Mouse (Mus musculus) heart, adult 8-10 months (tissue): ENCODE results near the gene Nosip. TPM values are rescaled to one million over a fixed set of nuclear protein-coding genes. Genes with fewer than 3 reads are reported as not detected.
"Not testable (repeated sequence)": the region's sequence is repeated elsewhere in the genome, so short reads cannot be mapped to it uniquely, and the experiment has no call there.

Source experiments
- DNase-seq: peaks from one replicate; pipeline ENCODE4 v3.0.0; 2022; ENCODE audit warnings: low spot score
- microRNA-seq: library from miRNA; unstranded; fragments of <30 nt; microRNA quantifications from one replicate; pipeline ENCODE4 v1.2.0, GENCODE M21; 2022
- total RNA-seq, 4 experiments: library from RNA; stranded (reverse); gene quantifications; 2 replicates each; pipeline ENCODE4 v1.2.4; 2022

Gene Nosip
- total RNA-seq, 4 experiments from 2014 or later = 30.6 to 33.8 (median 32.7) TPM

GRCm38 (mm10) chr7:45112529-45112928 lies 50.3 kb downstream of the Nosip start:
- no peak for DNase-seq

- no peak for DNase-seq
These were observed 51.2 kb downstream of the Nosip start for GRCm38 (mm10) chr7:45113476-45113875.

DNA sequence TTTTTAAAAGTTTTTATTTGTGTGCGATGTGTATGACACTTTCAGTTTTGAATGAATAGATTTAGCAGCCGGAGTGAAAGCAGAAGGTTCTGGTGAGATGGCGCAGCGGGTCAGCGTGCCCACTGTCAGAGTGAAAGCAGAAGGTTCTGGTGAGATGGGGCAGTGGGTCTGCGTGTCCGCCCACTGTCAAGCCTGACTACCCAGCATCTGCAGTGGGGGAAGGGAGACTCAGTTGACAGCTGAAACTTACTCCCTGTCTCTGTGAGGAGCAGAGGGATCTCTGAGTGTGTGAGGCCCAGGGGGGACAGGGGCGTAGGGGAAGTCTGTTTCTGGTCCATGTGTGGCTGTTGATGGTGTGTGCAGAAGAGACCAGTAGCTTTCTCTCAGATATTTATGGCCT lies 55.3 kb downstream of the Nosip start:
- DNase-seq = no peak

GRCm38 (mm10) chr7:45118336-45118735 lies 56.1 kb downstream of the Nosip start:
- DNase-seq = no peak

DNA sequence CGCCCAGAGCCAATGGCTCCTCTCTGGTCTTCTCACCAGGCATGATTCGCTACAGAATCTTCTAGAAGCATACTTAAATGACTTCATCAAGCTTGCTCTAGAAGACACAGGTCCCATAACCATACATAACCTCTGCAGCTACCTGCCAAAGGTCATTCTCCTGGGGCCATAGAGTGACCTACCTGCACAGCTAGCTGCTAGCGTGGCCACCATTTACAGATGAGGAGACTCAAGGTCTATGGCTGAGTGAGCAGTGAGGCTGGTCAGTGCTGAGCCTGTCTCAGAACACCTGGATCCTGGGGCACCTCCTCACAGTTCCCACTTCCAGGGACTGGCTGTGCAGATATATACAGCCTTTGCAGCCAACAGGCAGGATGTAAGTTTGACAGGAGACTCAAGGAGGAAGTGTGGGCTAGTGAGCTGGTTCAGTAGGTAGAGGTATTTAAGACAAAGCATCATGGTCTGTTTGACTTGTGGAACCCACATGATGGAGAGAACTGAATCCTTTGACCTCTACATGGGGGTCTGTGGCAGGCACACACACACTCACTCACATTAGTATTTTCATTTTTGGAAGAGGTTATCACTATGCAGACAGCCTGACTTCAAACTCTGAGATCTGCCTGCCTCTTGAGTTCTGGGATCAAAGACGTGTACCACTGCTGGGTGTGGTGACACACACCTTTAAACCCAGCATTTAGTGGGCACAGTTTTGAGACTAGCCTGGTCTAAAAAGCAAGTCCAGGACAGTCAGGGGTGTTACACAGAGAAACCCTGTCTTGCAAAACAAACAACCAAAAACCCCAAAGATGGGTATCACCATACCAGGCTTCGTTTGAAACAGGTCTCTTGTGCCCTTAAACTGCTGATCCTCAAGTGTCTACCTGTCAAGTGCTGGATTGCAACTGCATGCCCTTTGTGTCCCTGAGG lies 57.8 kb downstream of the Nosip start:
- no peak for DNase-seq

DNA sequence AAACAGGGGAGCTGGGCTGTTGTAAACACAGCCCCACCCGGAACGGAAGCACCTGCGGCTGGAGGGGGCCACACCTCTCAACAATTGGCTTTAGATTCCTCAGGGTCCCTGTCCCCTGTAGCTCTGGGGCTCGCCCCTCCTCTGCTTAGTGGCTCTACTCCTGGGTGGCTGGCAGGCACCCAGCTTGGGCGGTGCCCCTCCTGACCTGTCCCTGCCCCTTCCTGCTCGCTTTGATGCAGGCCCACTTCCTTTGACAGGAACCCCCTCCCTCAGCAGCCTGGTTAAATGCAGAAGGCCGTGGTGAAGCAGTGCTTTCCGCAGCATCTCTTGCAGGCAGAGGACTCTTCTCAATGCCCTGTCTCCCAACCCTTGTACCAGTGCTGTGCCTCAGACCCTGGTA lies 59.2 kb downstream of the Nosip start:
- peak; percentile 72 for DNase-seq

DNA sequence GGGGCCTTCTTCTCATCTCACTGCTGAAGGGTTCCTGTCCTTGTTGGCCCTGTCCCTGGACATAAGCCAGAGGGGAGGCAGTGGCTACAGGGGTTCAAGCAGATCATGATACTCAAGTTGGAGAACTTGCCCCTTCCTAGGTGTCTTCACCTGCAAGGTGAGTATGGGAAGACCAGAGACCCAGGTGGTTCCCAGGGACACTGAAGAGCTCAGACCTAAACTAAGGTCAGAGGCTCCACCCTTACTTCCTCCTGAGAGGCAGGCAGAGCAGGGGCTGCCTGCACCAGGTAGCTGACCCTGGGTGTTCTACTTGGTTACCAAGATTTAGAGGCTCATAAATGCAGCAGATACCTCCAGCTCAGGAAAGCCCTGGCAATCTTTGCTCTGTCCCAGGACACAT lies 59.7 kb downstream of the Nosip start:
- no peak for DNase-seq

- DNase-seq = no peak
These were observed 60.4 kb downstream of the Nosip start for GRCm38 (mm10) chr7:45122561-45123185.

DNA sequence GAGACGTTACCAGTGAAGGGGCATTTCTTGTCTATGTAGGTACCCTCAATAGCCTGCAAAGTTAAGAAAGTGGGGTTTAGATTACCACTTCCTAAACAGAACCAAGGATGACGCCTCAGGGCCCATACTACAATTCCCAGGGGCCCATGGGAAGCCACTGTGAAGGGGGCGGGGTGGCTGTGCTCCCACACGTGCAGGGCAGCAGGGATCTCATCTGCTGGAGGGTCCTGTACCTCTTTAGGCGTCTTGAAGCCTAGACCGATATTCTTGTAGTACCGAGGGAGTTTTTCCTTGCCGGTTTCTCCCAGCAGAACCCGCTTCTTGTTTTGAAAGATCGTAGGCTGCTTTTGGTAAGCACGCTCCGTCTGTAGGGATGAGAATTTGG lies 60.9 kb downstream of the Nosip start:
- no peak for DNase-seq

GRCm38 (mm10) chr7:45124224-45125143 lies 62.3 kb downstream of the Nosip start, which contains the start of gene Rps11:
TSS of gene Rps11 (minus strand) at chr7:45124439.
- peak; percentile 99 for DNase-seq

DNA sequence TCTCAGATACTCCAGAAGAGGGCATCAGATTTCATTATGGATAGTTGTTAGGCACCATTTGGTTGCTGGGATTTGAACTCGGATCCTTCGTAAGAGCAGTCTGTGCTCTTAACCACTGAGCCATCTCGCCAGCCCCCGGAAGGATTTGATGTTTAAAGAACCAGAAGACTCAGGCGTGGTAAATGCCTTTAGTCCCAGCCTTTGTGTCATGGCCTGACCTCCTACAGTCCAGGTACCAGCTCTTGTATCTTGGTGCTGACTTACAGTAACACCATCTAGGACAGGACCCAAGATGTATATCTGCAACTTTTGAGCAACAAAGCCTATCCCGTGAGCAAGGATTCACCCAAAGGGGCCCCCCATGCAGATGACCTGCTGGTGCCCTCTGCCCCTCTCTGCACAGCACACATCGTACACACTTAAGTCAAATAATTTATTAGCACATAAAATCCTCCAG lies 62.9 kb downstream of the Nosip start:
- no peak for DNase-seq

DNA sequence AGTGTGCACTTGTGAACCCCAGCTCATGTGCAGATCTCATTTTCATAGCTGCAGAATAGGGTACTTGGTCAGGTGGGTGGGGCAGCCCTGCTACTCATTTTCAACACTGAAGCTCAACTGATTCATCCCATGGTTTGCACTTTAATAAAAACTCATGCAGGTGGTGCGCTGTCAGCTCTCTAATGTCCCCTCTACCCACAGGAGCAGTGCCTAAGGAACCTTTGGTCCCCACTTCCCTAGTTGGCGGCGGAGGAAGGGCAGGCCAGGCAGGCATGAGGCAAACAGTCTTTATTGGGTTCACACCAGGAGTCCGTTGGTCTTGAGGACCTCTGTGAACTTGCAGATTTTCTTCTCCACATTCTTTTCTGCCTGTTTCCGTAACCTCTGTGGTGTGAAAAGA lies 63.4 kb downstream of the Nosip start:
- not testable (repeated sequence) for DNase-seq

DNA sequence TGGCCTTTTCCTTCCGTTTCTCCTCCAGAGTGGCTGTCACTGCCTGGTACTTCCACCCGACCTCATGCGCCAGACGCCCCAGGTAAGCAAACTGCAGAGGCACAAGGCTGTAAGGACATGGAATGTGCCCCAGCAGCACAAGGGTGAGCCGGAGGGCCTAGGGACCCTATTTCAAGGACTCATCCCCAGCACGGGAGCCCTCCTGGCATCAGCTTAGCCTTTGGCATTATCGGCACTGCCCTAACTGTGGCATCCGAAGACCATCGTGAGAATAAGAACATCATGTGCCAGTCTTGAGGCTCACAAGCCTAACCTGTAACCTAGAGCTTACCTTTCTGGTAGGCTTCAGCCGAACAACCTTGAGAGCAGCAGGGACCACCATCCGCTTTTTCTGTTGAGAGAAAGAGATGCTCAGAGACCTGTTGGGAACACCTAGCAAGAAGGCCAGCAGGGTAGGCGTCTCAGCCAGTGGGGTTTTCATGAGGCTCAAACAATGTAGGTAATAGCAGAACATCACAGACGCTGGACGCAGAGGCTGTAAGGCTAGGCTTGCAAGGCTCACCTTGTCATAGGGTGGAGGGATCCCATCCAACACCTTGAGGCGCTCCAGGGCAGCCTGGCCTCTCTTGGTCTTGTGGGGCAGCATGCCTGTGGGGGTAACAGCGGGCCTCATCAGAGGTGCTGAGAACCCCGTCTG lies 64.1 kb downstream of the Nosip start:
- no peak for DNase-seq

- no peak for DNase-seq
These were observed 64.8 kb downstream of the Nosip start for GRCm38 (mm10) chr7:45126844-45127699.

Small RNA genes lying within 50 kb of the gene (microRNA-seq; reads per million reads assigned to microRNA genes)
- gene Mir150 = 2,138 reads per million, percentile 88 among the genes with 10 or more reads in this experiment
- 7.3 reads per million, percentile 19 among the genes with 10 or more reads in this experiment for gene Mir5121
- gene Mir7054 = not detected

Other genes with a start within 250 kb of the Nosip start
- 10 to 100 TPM; 18.7 to 32.3 (median 24.4) TPM for gene Nup62, start 246.3 kb upstream of the Nosip start, total RNA-seq
- gene Il4i1, start 246.0 kb upstream of the Nosip start, total RNA-seq = 1 to 10 TPM in 2 of 4 experiments, under 1 TPM in 2; 0.35 to 1.2 (median 0.88) TPM
- 10 to 100 TPM; 55.1 to 71.1 (median 64.7) TPM for gene Atf5, start 245.8 kb upstream of the Nosip start, total RNA-seq
- 10 to 100 TPM; 64.3 to 76.2 (median 70.5) TPM for gene Akt1s1, start 213.4 kb upstream of the Nosip start, total RNA-seq
- gene Tbc1d17, start 213.3 kb upstream of the Nosip start, total RNA-seq = 10 to 100 TPM; 40.7 to 59.5 (median 51.5) TPM
- 10 to 100 TPM; 17.8 to 20.6 (median 19.6) TPM for gene Pnkp, start 205.3 kb upstream of the Nosip start, total RNA-seq
- gene Ptov1, start 192.6 kb upstream of the Nosip start, total RNA-seq = 100 to 1,000 TPM; 178 to 199 (median 189) TPM
- gene Med25, start 169.7 kb upstream of the Nosip start, total RNA-seq = 10 to 100 TPM; 79.8 to 88.1 (median 85.0) TPM
- 10 to 100 TPM; 14.9 to 18.5 (median 17.4) TPM for gene Fuz, start 166.3 kb upstream of the Nosip start, total RNA-seq
- gene Ap2a1, start 132.9 kb upstream of the Nosip start, total RNA-seq = 10 to 100 TPM; 61.0 to 74.9 (median 67.2) TPM
- not detected for gene Tsks, start 119.2 kb upstream of the Nosip start, total RNA-seq
- gene Cpt1c, start 87.6 kb upstream of the Nosip start, total RNA-seq = 1 to 10 TPM; 1.4 to 2.7 (median 1.8) TPM
- gene Prmt1, start 75.9 kb upstream of the Nosip start, total RNA-seq = 100 to 1,000 TPM in 2 of 4 experiments, 10 to 100 TPM in 2; 88.3 to 107 (median 102) TPM
- 10 to 100 TPM; 23.2 to 31.9 (median 27.0) TPM for gene Irf3, start 64.8 kb upstream of the Nosip start, total RNA-seq
- gene Bcl2l12, start 63.7 kb upstream of the Nosip start, total RNA-seq = 10 to 100 TPM in 3 of 4 experiments, 1 to 10 TPM in 1; 8.6 to 13.5 (median 11.0) TPM
- 10 to 100 TPM; 46.8 to 56.2 (median 49.7) TPM for gene Scaf1, start 46.1 kb upstream of the Nosip start, total RNA-seq
- 10 to 100 TPM; 40.2 to 49.8 (median 44.1) TPM for gene Rras, start 44.5 kb upstream of the Nosip start, total RNA-seq
- 10 to 100 TPM; 22.4 to 26.3 (median 24.9) TPM for gene Prr12, start 9.5 kb upstream of the Nosip start, total RNA-seq
- 1 to 10 TPM; 5.6 to 7.8 (median 6.7) TPM for gene Prrg2, start 248 bp downstream of the Nosip start, total RNA-seq
- gene Rcn3, start 29.8 kb downstream of the Nosip start, total RNA-seq = 10 to 100 TPM; 17.8 to 27.4 (median 21.4) TPM
- 10 to 100 TPM; 65.6 to 77.1 (median 67.5) TPM for gene Fcgrt, start 41.4 kb downstream of the Nosip start, total RNA-seq
- gene Rps11, start 62.0 kb downstream of the Nosip start, total RNA-seq = 100 to 1,000 TPM; 572 to 626 (median 604) TPM
- 100 to 1,000 TPM; 580 to 769 (median 686) TPM for gene Rpl13a, start 66.3 kb downstream of the Nosip start, total RNA-seq
- gene Gm45713, start 73.8 kb downstream of the Nosip start, total RNA-seq = 1 to 10 TPM in 1 of 4 experiments, not detected in 3; 1.7 TPM
- gene Flt3l, start 74.0 kb downstream of the Nosip start, total RNA-seq = 1 to 10 TPM; 6.1 to 7.9 (median 6.5) TPM
- gene Pih1d1, start 91.9 kb downstream of the Nosip start, total RNA-seq = 10 to 100 TPM; 40.4 to 50.5 (median 48.0) TPM
- gene Aldh16a1, start 92.2 kb downstream of the Nosip start, total RNA-seq = 10 to 100 TPM; 24.9 to 36.9 (median 29.2) TPM
- 10 to 100 TPM; 32.0 to 50.7 (median 41.1) TPM for gene Slc17a7, start 101.5 kb downstream of the Nosip start, total RNA-seq
- gene Gfy, start 117.1 kb downstream of the Nosip start, total RNA-seq = not detected
- not detected for gene Pth2, start 118.6 kb downstream of the Nosip start, total RNA-seq
- gene Ccdc155, start 142.5 kb downstream of the Nosip start, total RNA-seq = not detected
- gene Dkkl1, start 149.7 kb downstream of the Nosip start, total RNA-seq = not detected
- gene Tead2, start 153.3 kb downstream of the Nosip start, total RNA-seq = 10 to 100 TPM in 1 of 4 experiments, 1 to 10 TPM in 3; 6.2 to 10.4 (median 8.0) TPM
- 1 to 10 TPM; 2.1 to 5.8 (median 3.0) TPM for gene Cd37, start 176.7 kb downstream of the Nosip start, total RNA-seq
- not detected for gene Slc6a16, start 178.7 kb downstream of the Nosip start, total RNA-seq
- not detected for gene Slc6a21, start 215.1 kb downstream of the Nosip start, total RNA-seq